Mouse (Mus musculus) C2C12 (cell line): ENCODE data around the gene Syt1. TPM values are rescaled to one million over a fixed set of nuclear protein-coding genes. Genes with fewer than 3 reads are reported as not detected.

ENCODE experiments used
- H3K27me3 ChIP-seq: one replicate; pipeline ENCODE4 v1.6.1; 2011; ENCODE audit not compliant: control insufficient read depth, insufficient read depth, insufficient read length
- H3K36me3 ChIP-seq: one replicate; pipeline ENCODE4 v1.6.1; 2011; ENCODE audit not compliant: control insufficient read depth, insufficient read depth
- H3K4me3 ChIP-seq: one replicate; pipeline ENCODE4 v1.5.1; 2011; ENCODE audit warnings: mild to moderate bottlenecking, control low read depth; ENCODE audit not compliant: poor library complexity, insufficient read depth, severe bottlenecking
- H3K79me2 ChIP-seq: one replicate; pipeline ENCODE4 v1.6.1; 2011; ENCODE audit not compliant: control insufficient read depth, insufficient read depth
- H3K79me3 ChIP-seq: one replicate; pipeline ENCODE4 v1.6.1; 2011; ENCODE audit warnings: low read depth, control low read depth
- H3ac ChIP-seq: one replicate; pipeline ENCODE3; 2011; ENCODE audit warnings: low read depth; ENCODE audit not compliant: control insufficient read depth, insufficient read length
- CEBPB ChIP-seq: IDR thresholded peaks from one replicate; pipeline ENCODE4 v1.6.1; 2011; ENCODE audit warnings: low read depth, mild to moderate bottlenecking, control low read depth, moderate library complexity
- CTCF ChIP-seq: IDR thresholded peaks from one replicate; pipeline ENCODE4 v1.5.1; 2011; ENCODE audit not compliant: control insufficient read depth, insufficient read depth, insufficient read length
- FOSL1 ChIP-seq: IDR thresholded peaks from one replicate; pipeline ENCODE4 v1.8.0; 2011; ENCODE audit warnings: mild to moderate bottlenecking, low read length; ENCODE audit not compliant: poor library complexity, insufficient read depth, severe bottlenecking
- MAX ChIP-seq: IDR thresholded peaks from one replicate; pipeline ENCODE4 v1.6.1; 2011; ENCODE audit warnings: mild to moderate bottlenecking, control low read depth
- MYOD1 ChIP-seq: IDR thresholded peaks from one replicate; pipeline ENCODE4 v1.6.1; 2011; ENCODE audit warnings: low read depth; ENCODE audit not compliant: control insufficient read depth, insufficient read length
- MYOG ChIP-seq: IDR thresholded peaks from one replicate; pipeline ENCODE4 v1.6.1; 2011; ENCODE audit not compliant: control insufficient read depth, insufficient read length; ENCODE audit errors: extremely low read depth
- USF1 ChIP-seq: IDR thresholded peaks from one replicate; pipeline ENCODE4 v1.6.1; 2011; ENCODE audit warnings: low read depth, mild to moderate bottlenecking, control low read depth, moderate library complexity
- polyA plus RNA-seq: library from polyadenylated mRNA; unstranded; fragments of >200 nt; fragmentation: generic; extraction: Trizol; gene quantifications from one replicate; pipeline ENCODE4 v1.2.1, GENCODE M21; 2012; ENCODE audit warnings: missing spikeins

Gene Syt1
- polyA plus RNA-seq, 1 experiment = 0.09 TPM

DNA sequence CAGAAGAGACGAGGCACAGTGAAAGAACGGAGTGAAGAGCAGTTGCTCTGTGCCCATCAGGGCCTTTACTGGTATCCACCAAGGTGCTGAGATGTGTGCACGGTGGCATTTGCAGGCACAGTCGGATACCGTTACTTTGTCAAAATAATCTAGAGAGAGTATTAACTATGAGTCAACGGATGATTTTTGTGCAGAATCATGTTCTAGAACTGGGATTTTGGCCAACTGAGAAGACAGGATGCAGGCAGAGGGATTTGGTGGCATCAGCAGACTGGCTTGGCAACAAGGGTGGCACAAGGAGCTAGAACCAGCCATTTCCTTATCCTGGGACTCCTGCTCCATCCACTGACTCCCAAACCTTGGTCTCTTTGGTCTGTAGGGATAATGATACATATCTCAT is 443.3 kb downstream of the Syt1 start:
- no peak overlapping the region for H3K4me3 ChIP-seq

DNA sequence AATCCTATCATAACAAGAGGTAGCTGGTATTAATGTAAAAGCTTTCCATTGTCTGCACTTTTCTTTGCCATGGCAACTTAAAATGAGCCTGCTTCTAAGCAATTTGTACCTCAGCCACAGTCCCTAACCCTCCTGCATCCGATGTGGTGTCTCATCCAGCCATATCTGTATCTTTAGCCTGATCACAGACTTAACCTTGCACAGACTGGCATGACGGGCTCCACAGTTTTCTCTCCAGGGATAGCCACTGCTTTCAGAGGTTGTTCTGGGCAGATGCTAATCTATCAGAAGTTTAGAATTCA is 451.2 kb downstream of the Syt1 start:
- no peak for TF ChIP-seq MYOD1
- TF ChIP-seq CTCF = no peak
- TF ChIP-seq MYOG = no peak
- TF ChIP-seq FOSL1 = no peak
- no peak for TF ChIP-seq USF1
- TF ChIP-seq CEBPB = no peak
- TF ChIP-seq MAX = no peak
- H3K79me2 ChIP-seq = no peaks in the 10 kb centered on the region
- no peaks in the 10 kb centered on the region for H3K36me3 ChIP-seq
- no peak overlapping the region for H3ac ChIP-seq
- H3K4me3 ChIP-seq = no peak overlapping the region
- H3K27me3 ChIP-seq = no peaks in the 10 kb centered on the region
- no peaks in the 10 kb centered on the region for H3K79me3 ChIP-seq

More for the DNA sequence above, 443.3 kb downstream of the Syt1 start:
- Histone ChIP-seq H3K27me3 (no peaks in the 10 kb centered on the region), H3K36me3 (no peaks in the 10 kb centered on the region), H3K79me2 (no peaks in the 10 kb centered on the region), H3ac (no peak overlapping the region), H3K79me3 (no peaks in the 10 kb centered on the region)
- no peak for TF ChIP-seq CTCF
- no peak for TF ChIP-seq CEBPB
- TF ChIP-seq FOSL1 = no peak
- no peak for TF ChIP-seq USF1
- no peak for TF ChIP-seq MAX
- no peak for TF ChIP-seq MYOG
- TF ChIP-seq MYOD1 = no peak

DNA sequence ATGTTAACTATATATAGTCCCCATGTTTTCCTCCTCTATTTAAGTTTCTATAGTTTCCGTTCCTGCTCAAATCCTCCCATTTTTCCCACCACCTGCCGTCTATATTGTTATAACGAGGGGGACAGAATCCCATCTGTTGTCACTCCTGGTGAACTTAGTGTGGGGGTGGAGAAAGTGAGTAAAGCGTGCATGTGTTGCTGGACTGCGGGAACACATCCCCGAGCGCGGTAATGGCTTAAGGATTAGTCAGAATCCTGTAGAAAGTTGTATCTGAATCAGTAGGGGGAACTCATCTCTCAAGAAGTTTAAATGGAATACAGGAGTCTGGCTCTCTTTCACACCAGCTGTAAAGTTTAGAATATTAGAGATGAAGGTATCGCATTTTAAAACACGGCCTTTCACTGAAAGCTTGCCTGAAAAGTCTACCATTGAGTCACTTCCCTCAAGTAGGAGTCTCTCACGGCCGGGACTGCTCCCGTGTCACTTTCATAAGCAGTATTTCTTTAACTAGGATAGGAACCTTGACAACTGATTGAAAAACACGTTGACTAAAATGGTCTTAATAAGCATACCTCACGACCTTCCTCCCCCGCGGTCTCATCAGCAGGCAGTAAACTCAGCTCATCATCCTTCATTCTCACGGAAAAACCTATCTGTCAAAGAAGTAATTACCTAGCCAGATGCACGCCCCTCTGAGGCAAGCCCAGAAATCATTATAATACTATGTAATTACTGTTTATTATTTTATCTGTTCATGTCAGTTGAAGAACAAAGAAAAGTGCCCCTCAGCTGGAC is 451.8 kb downstream of the Syt1 start:
- Histone ChIP-seq H3ac (no peak overlapping the region), H3K79me2 (no peaks in the 10 kb centered on the region), H3K4me3 (no peak overlapping the region), H3K79me3 (no peaks in the 10 kb centered on the region), H3K36me3 (no peaks in the 10 kb centered on the region), H3K27me3 (no peaks in the 10 kb centered on the region)
- TF ChIP-seq USF1 = no peak
- TF ChIP-seq MYOD1 = no peak
- TF ChIP-seq FOSL1 = no peak
- TF ChIP-seq MAX = no peak
- no peak for TF ChIP-seq CEBPB
- TF ChIP-seq MYOG = no peak
- no peak for TF ChIP-seq CTCF

DNA sequence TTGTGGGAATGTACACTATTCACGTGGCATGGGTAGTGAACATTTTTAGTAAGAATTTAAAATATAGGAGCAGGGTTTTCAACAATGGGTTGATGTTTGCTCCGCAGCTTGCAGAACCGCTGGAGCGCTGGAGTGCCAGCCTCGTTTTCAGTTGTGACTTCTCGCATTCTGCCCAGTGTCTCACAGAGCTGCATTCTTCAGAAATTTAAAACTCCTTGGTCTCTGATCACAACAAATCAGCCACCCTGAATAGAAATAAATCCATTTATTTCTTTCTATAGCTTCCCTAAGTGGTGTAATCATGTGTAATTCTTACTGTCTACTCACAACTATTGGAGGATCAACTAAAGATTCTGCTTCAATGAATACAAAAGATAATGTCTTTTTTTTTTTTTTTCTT is 458.2 kb downstream of the Syt1 start:
- Histone ChIP-seq H3K79me2 (no peaks in the 10 kb centered on the region), H3K4me3 (no peak overlapping the region), H3K27me3 (no peaks in the 10 kb centered on the region), H3ac (no peak overlapping the region), H3K36me3 (no peaks in the 10 kb centered on the region), H3K79me3 (no peaks in the 10 kb centered on the region)
- TF ChIP-seq MAX (no peak), FOSL1 (no peak), CEBPB (no peak), USF1 (no peak), MYOD1 (no peak), MYOG (no peak), CTCF (no peak)

DNA sequence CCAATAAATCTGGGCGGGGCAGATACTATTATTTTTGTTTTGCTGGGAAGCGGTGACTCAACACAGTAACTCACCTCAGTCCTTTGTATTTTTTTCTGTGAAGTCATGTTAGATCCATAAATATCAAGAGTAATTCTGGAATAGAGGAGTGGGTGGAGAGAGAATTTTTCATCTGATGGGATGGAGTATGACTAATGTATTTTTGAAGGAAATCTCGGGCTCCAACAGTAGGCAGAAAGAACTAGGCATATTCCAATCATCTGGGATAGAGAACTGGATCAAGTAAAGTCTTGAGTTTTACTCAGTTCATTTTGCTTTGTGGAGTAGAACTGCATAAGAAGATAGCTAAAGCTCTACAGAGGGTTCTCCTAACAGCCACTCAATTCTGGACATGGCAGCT is 465.1 kb downstream of the Syt1 start:
- no peaks in the 10 kb centered on the region for H3K79me3 ChIP-seq
- H3ac ChIP-seq = no peak overlapping the region
- H3K27me3 ChIP-seq = no peaks in the 10 kb centered on the region
- H3K79me2 ChIP-seq = no peaks in the 10 kb centered on the region
- no peak for TF ChIP-seq FOSL1
- no peak for TF ChIP-seq MYOD1
- TF ChIP-seq MYOG = no peak
- TF ChIP-seq MAX = no peak
- no peak for TF ChIP-seq CEBPB
- no peak for TF ChIP-seq CTCF
- TF ChIP-seq USF1 = no peak
- no peak overlapping the region for H3K4me3 ChIP-seq
- H3K36me3 ChIP-seq = no peaks in the 10 kb centered on the region
